Mouse (Mus musculus) midbrain, embryonic 12.5 days (tissue): ENCODE data around the gene Znrf4. TPM values are rescaled to one million over a fixed set of nuclear protein-coding genes. Genes with fewer than 3 reads are reported as not detected.

Experiments used
- ATAC-seq: fragments of 200-750 bp; cut with Nextera tagmentation; 2 replicates; pipeline ENCODE4 v1.8.0; 2017; ENCODE audit warnings: low read depth, moderate TSS enrichment, moderate library complexity; ENCODE audit not compliant: low FRiP score
- H3K27ac ChIP-seq: fragments of 300-500 bp; sonication (generic); replicated peaks from 2 replicates; pipeline ENCODE4 v1.5.1; 2016; ENCODE audit warnings: mild to moderate bottlenecking
- H3K27me3 ChIP-seq: fragments of 300-500 bp; sonication (generic); 2 replicates; pipeline ENCODE4 v1.6.1; 2016; ENCODE audit warnings: mild to moderate bottlenecking
- H3K36me3 ChIP-seq: fragments of 300-500 bp; sonication (generic); 2 replicates; pipeline ENCODE4 v1.6.1; 2016
- H3K4me1 ChIP-seq: fragments of 300-500 bp; sonication (generic); 2 replicates; pipeline ENCODE4 v1.6.1; 2016
- H3K4me2 ChIP-seq: fragments of 300-500 bp; sonication (generic); replicated peaks from 2 replicates; pipeline ENCODE4 v1.6.1; 2016; ENCODE audit warnings: mild to moderate bottlenecking, moderate library complexity
- H3K4me3 ChIP-seq: fragments of 300-500 bp; sonication (generic); 2 replicates; pipeline ENCODE4 v1.5.1; 2016; ENCODE audit warnings: mild to moderate bottlenecking
- H3K9ac ChIP-seq: fragments of 300-500 bp; sonication (generic); replicated peaks from 2 replicates; pipeline ENCODE4 v1.6.1; 2016; ENCODE audit warnings: mild to moderate bottlenecking, moderate library complexity
- H3K9me3 ChIP-seq: fragments of 300-500 bp; sonication (generic); 2 replicates; pipeline ENCODE4 v1.6.1; 2016; ENCODE audit warnings: mild to moderate bottlenecking
- WGBS: fragments of 180-500 bp; shearing (Covaris S2); methylation state at CpG from one replicate; pipeline ENCODE4 v1.1.7; 2016; 5-methylcytosine and 5-hydroxymethylcytosine counted together
- polyA plus RNA-seq: library from polyadenylated mRNA; unstranded; fragments of >200 nt; fragmentation: Nextera tagmentation; extraction: Ambion mirVana; gene quantifications from 2 replicates; pipeline ENCODE4 v1.2.1, GENCODE M21; 2016

Gene Znrf4
- polyA plus RNA-seq = not detected in 2 replicates

DNA sequence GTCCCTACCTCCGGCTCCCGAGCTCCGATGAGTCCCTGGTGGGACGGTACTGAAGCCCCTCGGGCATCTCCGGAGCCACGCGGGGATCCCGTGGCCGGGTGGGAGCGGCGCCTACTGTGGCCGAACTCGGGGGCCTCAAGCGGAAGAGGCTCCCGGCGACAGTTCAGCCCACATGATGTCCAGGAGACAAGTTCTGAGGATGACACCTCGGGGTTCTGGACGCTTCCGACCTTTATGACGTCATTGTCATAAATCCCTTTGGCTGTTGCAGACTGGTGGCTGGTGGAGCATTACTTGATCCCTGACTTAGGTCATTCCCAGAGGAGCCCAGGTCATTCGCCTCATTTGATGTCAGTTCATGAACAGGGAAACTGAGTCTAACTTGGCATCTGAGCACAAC lies at the start of gene Znrf4:
TSS of gene Znrf4 (minus strand) at position 122 of the 400 bp plus-strand sequence.
- H3K4me1 ChIP-seq = peaks cover 54% of the 10 kb centered on the region
- peak within 1 kb of the TSS; percentile 17; the same call in 1 of the 2 replicates for H3K9ac ChIP-seq
- H3K27me3 ChIP-seq = peaks cover 61% of the 10 kb centered on the region
- no peak within 1 kb of the TSS for H3K27ac ChIP-seq
- peak within 1 kb of the TSS; percentile 34 for H3K4me2 ChIP-seq
- H3K9me3 ChIP-seq = no peaks in the 10 kb centered on the region
- H3K36me3 ChIP-seq = no peaks in the 10 kb centered on the region
- 68% methylated on average over 22 of the region's 22 CpGs for WGBS
- H3K4me3 ChIP-seq = peak within 1 kb of the TSS; percentile 24
- no peak for ATAC-seq

- no peak overlapping the region for H3K4me3 ChIP-seq
- no peak overlapping the region for H3K9ac ChIP-seq
- no peak for ATAC-seq
- no peaks in the 10 kb centered on the region for H3K9me3 ChIP-seq
- H3K4me2 ChIP-seq = no peak overlapping the region
- H3K4me1 ChIP-seq = no peaks in the 10 kb centered on the region
- 97% methylated on average over 2 of the region's 2 CpGs for WGBS
- H3K27me3 ChIP-seq = no peaks in the 10 kb centered on the region
- peaks cover 60% of the 10 kb centered on the region for H3K36me3 ChIP-seq
- H3K27ac ChIP-seq = no peak overlapping the region
Observed at GRCm38 (mm10) chr17:56561866-56562265, 49.6 kb upstream of the Znrf4 start.

GRCm38 (mm10) chr17:56560131-56560530 lies 47.9 kb upstream of the Znrf4 start:
- Histone ChIP-seq H3K9me3 (no peaks in the 10 kb centered on the region), H3K27ac (no peak overlapping the region), H3K4me1 (no peaks in the 10 kb centered on the region), H3K4me2 (no peak overlapping the region), H3K4me3 (no peak overlapping the region), H3K9ac (no peak overlapping the region), H3K36me3 (peaks cover 42% of the 10 kb centered on the region), H3K27me3 (no peaks in the 10 kb centered on the region)
- no peak for ATAC-seq
- WGBS = 82% methylated on average over 1 of the region's 1 CpGs

- Histone ChIP-seq H3K4me2 (no peak overlapping the region), H3K4me3 (no peak overlapping the region), H3K4me1 (no peaks in the 10 kb centered on the region), H3K36me3 (peaks cover 35% of the 10 kb centered on the region), H3K27me3 (no peaks in the 10 kb centered on the region), H3K9me3 (no peaks in the 10 kb centered on the region), H3K27ac (no peak overlapping the region; the same call in 1 of the 2 replicates), H3K9ac (no peak overlapping the region)
- ATAC-seq = no peak
- 84% methylated on average over 3 of the region's 3 CpGs for WGBS
Observed at GRCm38 (mm10) chr17:56559386-56559785, 47.2 kb upstream of the Znrf4 start.

GRCm38 (mm10) chr17:56558448-56558847 lies 46.2 kb upstream of the Znrf4 start:
- 21% methylated on average over 3 of the region's 3 CpGs for WGBS
- Histone ChIP-seq H3K27me3 (no peaks in the 10 kb centered on the region), H3K9me3 (no peaks in the 10 kb centered on the region), H3K4me3 (no peak overlapping the region), H3K27ac (no peak overlapping the region), H3K4me1 (no peaks in the 10 kb centered on the region), H3K4me2 (no peak overlapping the region), H3K36me3 (peaks cover 26% of the 10 kb centered on the region), H3K9ac (no peak overlapping the region)
- ATAC-seq = peak; percentile 67

GRCm38 (mm10) chr17:56554122-56554551 lies 41.9 kb upstream of the Znrf4 start, which contains the start of gene Gm20219:
Gene Gm20219, minus strand, starts transcription at chr17:56554387.
- Histone ChIP-seq H3K27me3 (no peaks in the 10 kb centered on the region), H3K36me3 (no peaks in the 10 kb centered on the region), H3K4me1 (peaks cover 25% of the 10 kb centered on the region), H3K9me3 (no peaks in the 10 kb centered on the region), H3K4me2 (no peak within 1 kb of the TSS), H3K4me3 (no peak within 1 kb of the TSS), H3K9ac (no peak within 1 kb of the TSS), H3K27ac (no peak within 1 kb of the TSS)
- 80% methylated on average over 20 of the region's 20 CpGs for whole genome bisulfite sequencing
- no peak for ATAC-seq

DNA sequence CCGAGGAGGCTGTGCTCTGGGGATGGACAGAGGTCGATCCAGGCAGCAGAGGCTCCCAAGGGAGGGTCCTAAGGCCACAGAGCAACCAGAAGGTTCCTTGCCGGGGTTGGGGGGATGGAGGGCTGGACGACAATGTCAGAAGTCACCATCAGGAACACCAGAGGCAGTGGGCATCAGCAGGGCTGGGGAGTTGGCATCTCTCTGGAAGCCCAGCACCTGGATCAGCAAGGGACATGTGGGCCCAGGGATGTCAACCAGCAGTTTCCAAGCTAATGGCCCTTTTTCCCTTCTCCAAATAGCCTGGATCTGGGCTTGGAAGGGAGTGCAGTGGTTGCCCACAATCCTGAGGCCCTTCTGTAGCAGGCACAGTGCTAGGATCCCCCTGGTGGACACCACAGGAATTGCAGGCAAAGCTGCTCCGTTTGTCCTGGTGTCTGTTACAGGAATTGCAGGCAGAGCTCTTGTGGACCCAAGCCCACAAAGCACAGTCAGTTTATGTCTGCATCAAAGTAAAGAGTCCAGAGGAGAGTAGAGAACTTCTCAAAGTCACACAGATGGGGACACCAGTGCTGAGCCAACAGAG lies 40.6 kb upstream of the Znrf4 start:
- peak; percentile 4; the same call in 1 of the 2 replicates for ATAC-seq
- Histone ChIP-seq H3K4me3 (no peak overlapping the region), H3K9me3 (no peaks in the 10 kb centered on the region), H3K9ac (no peak overlapping the region), H3K27ac (peak overlapping the region; percentile 87), H3K4me1 (peaks cover 33% of the 10 kb centered on the region), H3K4me2 (no peak overlapping the region), H3K36me3 (no peaks in the 10 kb centered on the region), H3K27me3 (no peaks in the 10 kb centered on the region)
- WGBS = 61% methylated on average over 5 of the region's 5 CpGs

- Histone ChIP-seq H3K27me3 (no peaks in the 10 kb centered on the region), H3K27ac (peak overlapping the region; percentile 87), H3K9me3 (no peaks in the 10 kb centered on the region), H3K4me2 (no peak overlapping the region), H3K36me3 (no peaks in the 10 kb centered on the region), H3K4me3 (no peak overlapping the region), H3K4me1 (peaks cover 38% of the 10 kb centered on the region), H3K9ac (no peak overlapping the region)
- 48% methylated on average over 6 of the region's 6 CpGs for WGBS
- peak; percentile 88 for ATAC-seq
Observed at GRCm38 (mm10) chr17:56551841-56552581, 39.8 kb upstream of the Znrf4 start.

DNA sequence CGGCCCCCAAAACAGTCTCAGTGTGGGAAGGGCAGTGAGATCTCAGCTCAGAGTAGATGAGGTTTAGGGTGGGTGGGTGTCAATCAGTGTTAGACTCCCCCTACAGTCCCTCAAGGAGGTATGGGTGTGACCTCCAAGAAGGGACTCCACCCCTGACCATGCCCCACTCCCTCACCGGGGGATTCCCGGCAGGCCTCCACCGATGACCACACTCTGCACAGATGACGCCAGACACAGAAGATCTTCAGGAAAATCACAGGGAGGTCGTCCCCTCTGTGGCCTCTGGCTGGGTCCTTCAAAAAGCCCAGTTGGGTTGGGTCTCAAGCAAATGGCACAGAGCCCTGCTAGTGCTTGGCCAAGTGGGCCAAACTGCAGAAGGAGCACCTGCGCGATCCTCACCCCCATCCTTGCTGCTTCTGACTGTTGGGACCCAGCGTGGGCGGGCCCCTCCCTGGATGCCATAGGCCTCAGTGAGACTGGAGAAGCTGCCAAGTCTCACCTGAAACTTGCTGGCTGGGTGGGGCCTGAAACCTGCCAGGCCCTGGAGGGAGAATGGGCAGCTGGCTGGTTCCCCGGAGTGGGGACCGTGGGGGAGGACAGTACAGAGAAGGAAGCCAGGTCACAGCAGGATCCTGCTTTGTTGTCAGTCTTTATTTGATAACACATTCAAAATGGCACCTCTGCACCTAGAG lies 38.7 kb upstream of the Znrf4 start:
- ATAC-seq = no peak
- H3K36me3 ChIP-seq = no peaks in the 10 kb centered on the region
- no peaks in the 10 kb centered on the region for H3K9me3 ChIP-seq
- no peak overlapping the region for H3K4me2 ChIP-seq
- H3K27me3 ChIP-seq = no peaks in the 10 kb centered on the region
- H3K9ac ChIP-seq = no peak overlapping the region
- 82% methylated on average over 12 of the region's 12 CpGs for WGBS
- peaks cover 43% of the 10 kb centered on the region for H3K4me1 ChIP-seq
- peak overlapping the region; percentile 87 for H3K27ac ChIP-seq
- no peak overlapping the region for H3K4me3 ChIP-seq

DNA sequence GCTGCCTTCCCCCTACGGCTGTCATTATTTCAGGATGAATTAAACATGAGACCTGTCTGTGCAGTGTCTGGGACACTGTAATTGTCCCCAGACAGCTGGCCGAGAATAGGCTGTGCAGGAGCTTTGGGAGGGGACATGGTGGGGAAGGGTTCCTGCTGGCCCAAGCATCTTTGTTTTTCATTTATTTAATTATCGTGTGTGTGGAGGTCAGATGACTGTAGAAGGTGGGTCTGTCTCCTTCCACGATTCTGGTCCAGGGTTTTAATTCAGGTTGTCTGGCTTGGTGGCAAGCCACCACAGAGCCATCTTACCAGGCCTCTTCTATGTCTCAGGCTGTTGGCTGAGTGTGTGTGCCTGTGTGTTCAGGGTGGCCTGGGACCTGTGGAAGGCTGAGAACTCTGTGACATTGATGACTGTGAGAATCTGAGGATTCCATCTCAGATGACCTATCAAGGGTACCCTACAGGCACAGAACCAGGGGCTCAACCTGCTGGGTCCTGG lies 36.4 kb upstream of the Znrf4 start:
- no peak overlapping the region for H3K9ac ChIP-seq
- no peaks in the 10 kb centered on the region for H3K9me3 ChIP-seq
- H3K4me3 ChIP-seq = no peak overlapping the region
- no peak for ATAC-seq
- no peaks in the 10 kb centered on the region for H3K27me3 ChIP-seq
- H3K4me1 ChIP-seq = peaks cover 47% of the 10 kb centered on the region
- peak overlapping the region; percentile 25 for H3K27ac ChIP-seq
- no peak overlapping the region for H3K4me2 ChIP-seq
- WGBS = 49% methylated on average over 4 of the region's 4 CpGs
- H3K36me3 ChIP-seq = no peaks in the 10 kb centered on the region

DNA sequence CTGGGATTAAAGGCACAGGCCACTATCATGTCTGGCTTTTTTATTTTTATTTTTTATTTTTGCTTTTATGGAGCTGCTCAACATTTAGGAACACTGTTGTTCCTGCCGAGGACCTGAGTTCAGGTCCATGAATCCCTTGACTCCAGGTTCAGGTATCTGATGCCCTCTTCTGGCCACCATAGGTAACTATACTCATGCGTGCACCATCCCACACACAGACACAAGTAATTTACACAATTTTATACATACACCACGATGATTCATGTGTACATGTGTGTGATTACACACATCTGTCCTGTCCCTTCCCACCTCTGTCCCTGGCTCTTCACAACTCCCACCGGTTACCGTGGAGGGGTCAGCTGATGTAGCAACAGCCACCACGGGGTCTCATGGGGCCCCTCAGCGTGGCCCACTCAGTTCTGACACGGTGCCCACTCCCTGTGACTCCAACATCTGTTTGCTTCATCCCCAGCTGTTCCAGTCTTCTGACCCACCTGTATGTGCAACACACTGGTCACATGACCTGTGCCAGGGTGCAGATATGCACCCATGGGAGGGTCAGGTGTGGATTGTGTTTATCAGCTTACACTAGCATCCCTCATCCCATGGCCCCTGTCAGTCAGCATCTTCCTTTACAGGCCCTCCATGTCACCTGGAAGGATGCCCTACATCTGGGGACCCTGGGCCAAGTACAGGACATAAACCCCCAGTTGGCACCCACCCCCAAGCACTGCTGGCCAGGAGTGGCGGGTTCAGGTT lies 35.8 kb upstream of the Znrf4 start:
- Histone ChIP-seq H3K4me2 (no peak overlapping the region), H3K4me1 (peaks cover 53% of the 10 kb centered on the region), H3K4me3 (no peak overlapping the region), H3K9me3 (no peaks in the 10 kb centered on the region), H3K9ac (no peak overlapping the region), H3K36me3 (no peaks in the 10 kb centered on the region), H3K27me3 (no peaks in the 10 kb centered on the region), H3K27ac (peak overlapping the region; percentile 25)
- ATAC-seq = no peak
- 69% methylated on average over 9 of the region's 9 CpGs for WGBS
